Mouse (Mus musculus): ENCODE measurements around the gene Kpna7. TPM values are rescaled to one million over a fixed set of nuclear protein-coding genes. Genes with fewer than 3 reads are reported as not detected.
"Not testable (repeated sequence)": the region's sequence is repeated elsewhere in the genome, so short reads cannot be mapped to it uniquely, and the experiment has no call there.

Kpna7 gene
- total and polyA plus RNA-seq, 3 experiments: not detected

DNA sequence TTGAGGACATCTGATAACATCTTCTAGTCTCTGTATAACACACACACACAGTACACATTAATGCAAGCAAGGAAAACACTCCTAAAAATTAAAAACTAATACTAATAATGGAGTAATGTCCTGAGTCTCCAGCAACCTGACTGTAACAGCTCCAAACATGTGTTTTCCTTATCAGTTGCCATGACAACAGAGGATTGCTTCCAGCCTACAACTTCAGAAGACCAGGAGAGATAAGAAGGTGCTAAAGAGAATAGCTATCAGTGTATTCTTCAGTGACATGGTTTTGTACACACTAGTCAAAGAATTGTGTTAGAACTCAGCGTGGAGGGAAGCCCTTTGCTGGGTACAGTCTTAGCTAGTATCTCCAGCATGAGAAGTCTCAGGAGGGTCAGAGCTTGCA is 63.1 kb downstream of the Kpna7 start:
- DNase-seq: not testable (repeated sequence)

DNA sequence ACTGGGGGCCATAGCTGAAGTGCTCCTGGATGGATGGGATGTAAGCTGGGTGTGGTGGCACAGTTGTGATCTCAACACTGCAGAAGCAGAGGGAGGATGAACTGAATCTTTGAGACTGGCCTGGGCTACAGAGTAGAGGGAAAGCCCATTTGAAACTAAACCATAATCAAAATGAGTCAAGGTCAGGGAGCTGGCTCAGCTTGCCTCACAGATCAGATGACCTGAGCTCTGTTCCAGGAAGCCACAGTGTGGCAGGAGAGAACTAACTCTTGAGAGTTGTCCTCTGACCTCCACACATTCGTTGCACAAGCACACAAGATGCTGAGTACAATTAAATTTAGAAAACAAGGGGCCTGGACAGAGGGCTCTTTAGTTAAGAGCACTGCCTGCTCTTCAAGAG is 63.6 kb downstream of the Kpna7 start:
- peak; percentile 44 for DNase-seq

DNA sequence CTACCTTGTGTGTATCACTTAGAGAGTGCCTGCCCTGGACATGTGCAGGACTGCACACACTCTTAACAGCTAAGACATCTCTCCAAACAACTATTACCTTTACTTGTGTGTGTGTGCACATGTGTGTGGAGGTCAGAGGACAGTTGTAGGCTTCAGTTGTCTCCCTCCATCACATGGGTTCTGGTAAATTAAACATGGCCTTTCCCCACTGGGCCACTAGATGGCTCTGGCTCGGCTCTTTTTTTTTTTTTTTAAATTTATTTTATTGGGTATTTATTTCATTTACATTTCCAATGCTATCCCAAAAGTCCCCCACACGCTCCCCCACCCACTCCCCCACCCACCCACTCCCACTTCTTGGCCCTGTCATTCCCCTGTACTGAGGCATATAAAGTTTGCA is 67.1 kb downstream of the Kpna7 start:
- DNase-seq: not testable (repeated sequence)

DNA sequence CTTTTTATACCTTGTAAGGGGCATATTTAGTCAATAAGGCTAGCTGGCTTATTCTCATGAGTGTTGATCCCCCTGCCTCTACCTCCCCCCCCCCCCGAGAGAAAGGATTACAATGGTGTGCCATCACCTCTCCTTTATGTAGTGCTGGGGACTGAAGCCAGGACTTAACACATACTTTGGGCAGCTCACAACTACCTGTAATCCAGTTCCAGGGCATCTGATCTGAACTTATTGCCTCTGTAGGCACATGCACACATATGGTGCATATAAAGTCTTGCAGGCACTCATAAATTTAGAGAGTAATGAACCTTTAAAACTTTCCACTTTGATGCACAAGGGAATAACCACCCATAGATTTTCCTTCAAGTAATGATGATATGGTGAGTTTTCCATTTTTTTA is 69.6 kb downstream of the Kpna7 start:
- no peak for DNase-seq

DNA sequence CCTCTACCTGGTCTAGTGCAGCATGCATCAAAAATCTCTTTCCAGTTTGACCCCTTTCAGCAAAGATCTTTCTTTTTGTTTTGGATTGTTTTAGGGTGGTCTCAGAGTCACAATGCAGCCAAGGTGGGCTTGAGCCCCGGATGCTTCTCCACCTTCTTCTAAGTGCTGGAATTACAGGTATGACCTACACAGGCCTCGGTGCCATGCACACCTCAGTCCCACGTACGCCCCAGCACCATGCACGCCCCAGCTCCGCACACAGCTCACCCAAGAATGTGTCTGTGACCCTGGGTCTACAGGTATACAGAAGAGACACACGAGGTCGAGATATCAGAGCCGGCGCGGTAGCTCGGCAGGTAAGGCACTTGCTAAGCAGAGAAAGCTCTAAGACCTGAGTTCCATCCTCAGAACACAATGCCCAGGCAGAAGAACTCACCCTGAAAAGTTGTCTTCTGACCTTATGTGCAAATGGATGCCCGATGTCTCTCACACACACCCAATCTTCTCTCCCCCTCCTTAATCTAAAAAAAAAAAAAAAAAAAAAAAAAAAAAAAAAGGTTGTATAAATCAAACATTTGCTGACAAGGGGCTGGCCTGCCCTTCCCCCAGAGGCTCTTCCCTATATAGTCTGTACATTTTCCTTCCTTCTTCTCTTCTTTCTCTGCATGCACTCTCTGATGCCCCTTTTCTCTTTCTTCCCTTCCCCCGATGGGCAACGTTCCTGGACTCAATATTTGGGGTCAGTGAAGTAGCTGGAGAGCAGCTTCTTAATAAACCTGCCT is 74.8 kb downstream of the Kpna7 start:
- DNase-seq: no peak

DNA sequence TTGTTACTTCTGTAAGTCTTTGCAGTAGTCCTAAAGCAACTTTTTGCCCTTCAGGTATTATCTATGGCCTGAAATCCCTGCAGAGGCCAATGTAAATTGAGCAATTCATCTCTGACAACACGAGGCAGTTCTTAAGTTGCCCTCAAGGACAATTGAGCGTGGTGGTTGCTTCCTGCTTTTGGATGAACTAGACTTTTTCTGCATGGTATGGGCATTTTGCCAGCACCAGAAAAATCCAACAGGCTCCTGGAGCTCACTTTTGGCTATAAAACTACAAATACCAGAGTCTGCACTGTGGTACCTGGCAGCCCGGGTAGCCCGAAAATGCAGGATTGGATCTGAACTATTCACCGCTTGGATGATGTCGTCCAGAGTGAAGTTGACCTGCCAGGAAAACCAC is 78.2 kb downstream of the Kpna7 start:
- peak; percentile 54 for DNase-seq

DNA sequence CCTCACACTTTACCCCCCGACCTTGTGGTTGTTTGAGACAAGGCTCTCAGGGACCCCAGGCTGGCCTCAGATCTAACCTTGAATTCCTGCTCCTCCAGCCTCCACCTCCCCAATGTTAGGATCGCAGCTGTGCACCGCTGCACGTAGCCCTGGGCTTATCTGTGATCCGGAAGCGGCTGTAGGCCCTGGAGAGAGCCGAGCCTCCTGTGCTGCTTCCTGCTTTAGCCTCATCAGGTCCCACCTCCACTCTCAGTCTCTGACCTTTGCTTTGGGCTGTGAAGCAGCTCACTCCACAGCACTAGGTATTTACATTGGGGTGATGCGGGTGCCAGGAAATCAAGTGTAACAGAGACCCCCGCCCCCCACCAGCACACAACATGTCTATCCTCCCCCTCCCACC is 79.3 kb downstream of the Kpna7 start:
- no peak for DNase-seq

DNA sequence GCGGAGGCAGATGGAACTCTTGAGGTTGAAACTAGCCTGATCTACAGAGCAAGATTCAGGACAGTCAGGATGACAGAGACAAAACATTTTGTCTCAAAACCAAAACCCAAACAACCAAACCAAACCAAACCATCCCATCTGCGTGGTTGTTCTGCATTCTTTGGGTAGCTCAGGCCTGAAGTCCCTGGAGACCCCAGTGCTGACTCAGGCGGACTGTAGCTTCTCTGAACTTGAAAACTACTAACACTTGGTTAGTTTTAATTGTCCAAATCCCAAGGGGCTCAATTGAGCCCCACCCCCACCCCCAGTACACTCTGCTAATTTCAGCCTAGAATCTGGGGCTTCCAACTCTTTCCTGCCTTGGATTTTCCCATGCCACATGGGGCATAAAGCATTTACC is 80.5 kb downstream of the Kpna7 start:
- no peak for DNase-seq

DNA sequence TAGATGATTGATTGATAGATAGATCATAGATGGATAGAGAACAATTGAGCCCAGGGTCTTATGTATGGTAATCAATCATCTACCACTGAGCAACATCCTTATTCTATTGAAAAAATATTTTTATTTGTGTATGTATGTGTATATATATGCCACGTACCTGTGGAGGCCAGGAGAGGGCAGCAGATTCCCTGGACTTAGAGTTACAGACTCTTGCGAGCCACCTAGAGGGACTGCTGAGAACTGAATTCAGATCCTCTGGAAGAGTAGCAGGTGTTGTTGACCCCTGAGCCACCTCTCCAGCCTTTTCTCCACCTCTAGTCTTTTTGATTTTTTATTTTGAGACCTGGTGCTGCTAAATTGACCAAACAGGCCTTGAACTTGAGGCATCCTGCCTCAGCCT is 85.3 kb downstream of the Kpna7 start:
- no peak for DNase-seq

DNA sequence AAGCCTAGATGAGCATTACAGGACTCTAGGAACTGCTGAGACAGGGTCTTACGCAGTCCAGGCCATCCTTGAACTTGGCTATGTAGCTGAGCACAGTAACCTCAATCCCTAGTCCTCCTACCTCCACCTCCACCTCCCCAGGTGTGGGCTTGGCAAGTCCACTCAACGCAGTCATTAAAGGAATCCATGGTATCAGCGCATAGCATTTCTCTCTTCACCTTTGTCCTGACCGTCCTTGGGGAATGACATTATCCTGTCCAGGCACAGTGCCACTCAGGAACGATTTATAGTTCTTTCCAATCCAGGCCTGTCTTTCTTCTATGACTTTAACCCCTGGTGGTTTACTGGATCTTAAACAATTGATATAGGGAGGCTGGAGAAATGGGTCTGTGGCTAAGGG is 93.3 kb downstream of the Kpna7 start:
- DNase-seq: peak; percentile 25

DNA sequence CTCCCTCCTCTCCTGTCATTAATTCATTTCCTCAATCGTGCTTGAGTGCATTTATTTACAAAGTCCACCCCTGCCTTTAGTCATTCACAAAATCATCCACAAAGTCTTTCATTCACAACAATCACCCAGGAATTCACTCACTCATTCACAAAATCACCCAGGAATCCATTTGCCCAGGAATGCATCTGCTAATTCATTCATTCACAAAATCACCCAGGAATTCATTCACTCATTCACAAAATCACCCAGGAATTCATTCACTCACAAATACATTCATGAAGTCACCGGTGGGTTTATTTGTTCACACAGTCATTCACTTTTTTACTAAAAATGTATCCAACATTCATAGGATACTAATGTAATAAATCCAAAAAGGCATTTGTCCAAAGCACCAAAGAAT is 93.8 kb downstream of the Kpna7 start:
- DNase-seq: no peak

DNA sequence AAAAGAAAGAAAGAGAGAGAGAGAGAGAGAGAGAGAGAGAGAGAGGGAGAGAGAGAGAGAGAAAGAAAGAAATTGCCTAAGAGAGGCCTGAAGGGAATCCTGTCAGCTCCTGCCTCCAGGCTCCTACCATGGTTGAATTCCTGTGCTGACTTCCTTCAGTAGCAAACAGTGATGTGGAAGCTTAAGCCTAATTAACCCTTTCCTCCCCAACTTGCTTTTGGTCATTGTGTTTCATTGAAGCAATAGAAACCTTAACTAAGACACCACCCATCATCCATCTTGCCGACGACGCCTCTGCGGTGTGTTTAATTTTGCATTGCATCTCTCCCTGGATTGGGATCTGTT is 94.8 kb downstream of the Kpna7 start:
- no peak for DNase-seq

DNA sequence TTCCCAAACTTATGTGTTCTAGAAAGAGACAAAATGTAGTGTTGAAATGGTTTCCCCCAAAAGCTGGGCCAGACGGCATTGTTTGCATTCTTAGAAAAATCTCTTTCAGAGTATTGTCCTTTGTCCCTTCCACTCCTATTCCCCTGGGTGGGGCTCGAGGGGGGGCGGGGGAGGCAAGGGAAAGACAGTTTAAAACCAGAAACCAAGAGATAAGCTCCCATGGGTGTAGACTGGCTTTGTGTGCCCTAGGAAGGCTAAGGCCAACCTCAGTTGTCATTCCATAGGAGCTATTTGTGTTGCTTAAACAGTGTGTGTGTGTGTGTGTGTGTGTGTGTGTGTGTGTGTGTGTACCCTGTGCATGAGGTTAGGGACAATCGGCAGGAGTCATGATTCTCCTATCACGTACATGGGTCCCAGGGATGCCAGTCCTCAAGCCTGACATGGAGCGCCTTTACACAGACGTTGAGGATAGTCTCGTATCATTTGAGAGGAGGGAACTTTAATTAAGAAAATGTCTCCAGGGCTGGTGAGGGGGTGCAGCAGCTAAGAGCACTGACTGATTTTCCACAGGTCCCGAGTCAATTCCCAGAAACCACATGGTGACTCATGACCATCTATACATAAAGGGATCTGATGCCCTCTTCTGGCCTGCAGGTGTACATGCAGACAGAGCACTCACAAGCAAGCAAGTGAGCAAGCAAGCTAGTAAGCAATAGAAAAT is 95.3 kb downstream of the Kpna7 start:
- peak; percentile 46 for DNase-seq

DNA sequence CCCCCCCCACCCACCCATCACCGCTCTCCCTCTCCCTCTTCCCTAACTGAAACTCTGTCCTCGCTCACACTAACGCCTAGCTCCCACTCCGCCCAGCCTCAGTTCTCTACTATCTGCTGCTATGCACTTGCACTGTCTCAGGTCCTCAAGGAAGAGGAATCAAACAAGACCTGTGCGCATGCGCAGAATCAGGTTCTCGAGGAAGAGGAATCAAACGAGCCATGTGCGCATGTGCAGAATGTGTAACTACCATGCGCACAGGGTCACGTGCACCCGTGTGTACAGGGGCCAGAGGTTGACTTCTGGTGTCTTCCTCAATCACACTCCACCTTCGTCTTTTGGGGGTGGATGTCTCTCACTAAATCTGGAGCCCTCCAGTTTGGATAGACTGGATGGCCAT is 96.3 kb downstream of the Kpna7 start:
- DNase-seq: no peak

DNA sequence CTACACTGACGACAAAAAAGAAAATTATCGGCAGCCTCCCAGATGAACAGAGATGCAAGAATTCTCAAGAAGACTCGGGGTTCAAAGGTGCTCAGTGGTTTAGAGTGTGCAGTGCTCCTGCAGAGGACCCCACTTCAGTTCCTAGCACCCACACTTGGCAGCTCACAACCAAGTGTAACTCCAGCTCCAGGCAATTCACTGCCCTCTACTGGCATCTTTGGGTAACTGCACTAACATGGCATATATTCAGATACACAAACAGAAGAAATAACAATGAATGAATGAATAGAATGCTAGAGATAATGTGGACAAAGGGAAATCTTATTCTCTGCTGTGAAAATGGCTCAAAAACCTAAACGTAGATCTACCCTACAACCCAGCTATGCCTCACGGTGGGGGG is 99.0 kb downstream of the Kpna7 start:
- no peak for DNase-seq

DNA sequence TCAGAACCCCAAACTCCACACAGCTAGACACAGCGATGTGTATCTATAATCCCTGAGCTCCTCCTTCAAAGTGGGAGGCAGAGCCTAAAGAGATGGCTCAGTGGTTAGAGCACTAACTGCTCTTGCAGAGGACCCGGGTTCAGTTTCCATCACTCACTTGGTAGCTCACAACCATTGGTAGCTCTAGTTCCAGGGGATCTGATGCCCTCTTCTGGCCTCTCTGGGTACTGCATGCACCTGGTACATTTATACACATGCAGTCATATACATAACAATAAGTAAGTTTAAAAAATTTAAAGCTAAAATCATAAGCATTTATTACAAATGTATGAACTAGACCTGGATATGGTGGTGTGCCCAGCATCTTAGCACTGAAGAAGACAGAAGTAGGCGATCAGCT is 100.6 kb downstream of the Kpna7 start:
- DNase-seq: no peak

DNA sequence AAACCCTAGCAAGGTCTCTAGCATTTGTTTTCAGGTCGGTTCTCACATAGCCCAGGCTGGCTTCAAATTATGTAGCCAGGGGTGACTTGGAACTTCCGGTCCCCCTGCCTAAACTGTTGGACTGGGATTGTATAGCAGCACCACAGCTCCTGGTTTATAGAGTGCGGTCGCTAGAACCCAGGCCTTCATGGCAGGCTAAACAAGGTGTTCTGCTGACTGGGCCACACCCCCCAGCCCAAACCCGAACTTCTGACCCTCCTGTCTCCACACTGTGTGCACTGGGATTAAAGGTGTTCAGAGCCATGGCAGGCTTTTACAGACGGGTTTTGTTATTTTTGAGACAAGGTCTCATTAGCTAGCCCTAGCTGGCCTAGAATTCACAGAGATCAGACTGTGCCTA is 104.7 kb downstream of the Kpna7 start:
- DNase-seq: no peak

DNA sequence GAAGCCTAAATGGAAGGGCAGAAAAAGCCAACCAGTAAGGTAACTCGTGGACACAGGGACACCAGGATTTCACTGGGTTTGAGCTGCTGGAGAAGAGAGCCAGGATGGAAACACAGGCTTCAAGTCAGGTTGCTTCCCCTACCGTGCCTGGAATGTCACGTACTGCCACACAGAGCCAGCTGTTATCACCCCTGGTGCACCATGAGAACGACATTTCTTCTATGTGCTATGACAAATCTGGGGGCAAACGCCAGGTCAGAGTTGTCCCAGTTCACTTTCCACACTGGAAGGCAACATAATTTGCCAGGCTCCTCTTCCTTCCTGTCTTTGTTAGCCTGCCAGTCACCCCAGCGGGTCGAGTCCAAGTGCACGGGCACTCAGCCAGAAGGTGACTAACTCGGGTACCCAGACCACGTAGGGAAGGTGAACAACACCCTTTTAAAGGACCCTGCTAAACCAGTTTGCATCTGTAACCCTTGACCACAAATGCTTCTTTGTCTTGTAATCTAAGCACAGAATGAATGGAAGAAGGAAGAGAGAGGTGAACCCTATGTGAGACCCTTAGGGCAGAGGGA is 105.2 kb downstream of the Kpna7 start:
- DNase-seq: peak; percentile 78

DNA sequence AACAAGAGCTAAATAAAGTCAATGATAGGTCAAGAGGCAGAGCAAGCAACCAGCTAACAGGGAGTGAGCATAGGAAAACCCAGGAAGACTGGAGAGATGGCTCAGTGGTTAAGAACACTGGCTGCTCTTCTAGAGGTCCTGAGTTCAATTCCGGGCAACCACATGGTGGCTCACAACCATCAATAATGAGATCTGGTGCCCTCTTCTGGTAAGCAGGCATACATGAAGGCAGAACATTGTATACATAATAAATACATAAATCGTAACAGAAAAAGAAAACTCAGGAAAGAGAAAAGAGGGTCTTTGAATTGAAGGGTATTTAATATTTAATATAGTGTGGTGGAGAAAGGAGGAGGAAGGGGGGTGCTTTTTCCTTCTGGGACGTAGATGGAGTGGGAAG is 112.6 kb downstream of the Kpna7 start:
- no peak for DNase-seq

DNA sequence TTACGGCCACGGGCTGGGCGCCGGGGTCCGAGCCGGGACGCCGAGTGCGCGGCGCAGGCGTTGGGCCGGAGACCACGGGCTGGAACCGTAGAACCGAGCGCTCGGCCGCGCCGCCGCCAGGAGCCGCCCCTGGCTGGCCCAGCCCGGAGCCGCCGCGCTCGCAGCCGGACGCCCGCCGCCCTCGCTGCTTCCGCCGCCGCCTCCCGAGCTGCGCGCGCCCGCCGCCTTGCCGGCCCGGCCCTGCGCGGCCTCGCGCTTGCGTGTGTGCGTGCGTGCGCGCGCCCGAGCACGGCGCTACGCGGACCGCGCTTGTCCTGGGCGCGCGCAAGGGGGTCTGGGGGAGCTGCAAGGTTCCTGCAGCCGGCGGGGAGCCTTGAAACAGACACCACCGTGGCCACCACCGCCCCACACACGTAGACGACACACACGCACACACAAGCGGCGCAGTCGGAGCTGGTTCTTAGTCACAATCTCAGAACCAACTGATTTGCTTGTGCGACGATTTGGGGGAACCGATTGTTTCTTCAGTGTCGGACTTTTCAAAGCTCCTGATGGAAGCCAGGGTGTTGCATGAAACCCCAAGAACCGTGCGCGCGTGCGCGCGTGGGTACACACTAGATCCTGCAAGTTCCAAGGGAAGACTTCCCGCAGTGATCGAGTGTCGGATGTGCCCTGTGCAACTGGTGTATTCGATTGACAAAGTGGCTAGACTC is 118.0 kb downstream of the Kpna7 start, which contains the start of gene Smurf1:
Smurf1 (minus strand) TSS at position 209 of the 713 bp plus-strand sequence.
- peak; percentile 89 for DNase-seq

DNA sequence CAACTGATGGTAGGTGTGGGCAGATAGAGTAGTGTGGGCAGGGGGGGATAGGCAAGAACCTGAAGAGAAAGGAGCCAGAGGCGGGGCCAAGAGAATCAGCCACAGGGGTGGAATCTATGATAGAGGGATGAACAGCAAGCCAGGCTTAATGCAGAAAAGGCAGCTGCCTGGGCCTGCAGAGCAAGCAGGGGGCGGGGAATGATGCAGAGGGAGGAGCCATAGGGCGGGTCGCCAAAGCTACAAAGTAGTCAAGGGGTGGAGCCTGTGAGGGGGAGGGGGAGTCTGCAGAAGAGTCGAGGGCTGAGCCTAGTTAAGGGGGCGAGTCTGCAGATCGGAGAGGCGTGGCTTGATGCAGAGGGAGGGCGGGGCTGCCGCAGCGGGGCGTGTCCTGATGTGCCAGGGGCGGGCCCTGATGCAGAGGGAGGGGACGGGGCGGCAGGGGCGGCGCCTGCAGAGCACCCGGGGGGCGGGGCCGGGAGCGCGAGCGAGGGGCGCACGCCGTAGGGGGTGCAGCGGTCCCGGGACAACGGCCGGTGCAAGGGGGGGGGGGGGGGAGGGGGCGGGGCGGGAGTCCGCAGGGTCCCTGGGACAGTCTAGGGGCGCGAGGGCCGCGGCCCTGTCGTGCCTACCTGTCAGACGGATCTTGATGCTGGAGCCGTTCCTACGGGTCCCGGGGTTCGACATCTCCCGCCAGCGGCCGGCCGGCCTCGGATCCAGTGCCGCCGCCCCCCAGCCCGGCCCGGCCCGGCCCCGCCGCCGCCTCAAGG is 118.8 kb downstream of the Kpna7 start:
- peak; percentile 89 for DNase-seq

DNA sequence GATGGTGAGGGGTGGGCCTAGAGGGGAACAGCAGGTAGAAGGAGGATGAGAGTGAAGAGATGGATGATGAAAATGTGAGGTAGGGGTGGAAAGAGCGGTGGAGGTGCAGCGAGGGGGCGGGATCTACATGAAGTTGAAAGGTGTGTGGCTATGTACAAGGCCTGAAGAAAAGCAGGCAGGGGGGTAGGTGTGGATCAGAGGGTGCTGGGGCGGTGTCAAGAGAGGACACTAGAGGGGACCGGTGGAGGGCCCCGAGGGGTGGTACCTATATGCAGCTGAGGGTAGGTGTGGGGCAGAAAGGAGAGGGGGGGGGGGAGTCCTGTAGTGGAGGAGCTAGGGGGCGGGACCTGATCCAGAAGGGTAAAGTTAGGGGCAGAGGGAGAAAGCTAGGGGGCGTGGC is 119.4 kb downstream of the Kpna7 start:
- no peak for DNase-seq

Measured in adrenal gland, adult 2 months (tissue).